Mouse (Mus musculus) cerebellum, adult 8-10 months (tissue): Measurements from ENCODE around the gene Gm3424.
"Not testable (repeated sequence)": the region's sequence is repeated elsewhere in the genome, so short reads cannot be mapped to it uniquely, and the experiment has no call there.

Experiments used
- DNase-seq: peaks from one replicate; pipeline ENCODE4 v3.0.0; 2022

The Gm3424 gene

GRCm38 (mm10) chr14:5830229-5830628 lies at the start of gene Gm3424:
TSS of gene Gm3424 (minus strand) at chr14:5830329.
- not testable (repeated sequence) for DNase-seq

- not testable (repeated sequence) for DNase-seq
Measured at GRCm38 (mm10) chr14:5879791-5880190, 49.7 kb upstream of the Gm3424 start.

GRCm38 (mm10) chr14:5879136-5879535 lies 49.0 kb upstream of the Gm3424 start:
- peak; percentile 9 for DNase-seq

- not testable (repeated sequence) for DNase-seq
Measured at GRCm38 (mm10) chr14:5855911-5856310, 25.8 kb upstream of the Gm3424 start.

GRCm38 (mm10) chr14:5812699-5813356 lies 17.3 kb downstream of the Gm3424 start:
- DNase-seq = not testable (repeated sequence)

GRCm38 (mm10) chr14:5807882-5808281 lies 22.2 kb downstream of the Gm3424 start, which contains the start of gene Gm3383:
TSS of gene Gm3383 (minus strand) at chr14:5807982.
- not testable (repeated sequence) for DNase-seq
